Comparison of ENCODE assay signal across 13 mouse cellular contexts in the genomic region with DNA sequence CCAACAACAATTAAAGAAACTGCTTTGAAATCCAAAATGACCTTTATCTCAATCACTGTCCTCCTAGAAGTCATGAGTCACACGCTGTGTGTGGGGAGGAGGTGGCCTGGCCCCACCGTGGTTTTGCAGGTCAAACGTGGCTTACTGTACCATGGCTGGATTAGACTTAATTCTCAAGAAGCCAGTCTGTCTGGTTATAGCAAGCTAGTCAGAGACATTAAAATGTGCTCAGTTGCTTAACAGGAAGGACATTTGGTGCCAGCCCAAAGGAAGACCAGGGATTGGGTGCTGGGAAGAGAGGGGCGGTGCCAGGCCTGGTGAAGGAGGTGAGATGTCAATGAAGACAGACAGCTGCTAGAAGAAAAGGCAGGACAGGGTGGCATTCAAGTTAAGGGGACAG.
DNase-seq lines count a peak whose midpoint lies in the region; ATAC-seq and TF ChIP-seq lines count a peak whose summit lies in the region.
"Had no signal": no experiment of that assay in that cellular context is flagged by ENCODE, and none has a peak within 500 bp of the region (broad histone marks: within the 10 kb centered on the region; RNA-seq: fewer than 3 reads in every experiment).

No protein-coding gene starts in this region.

- CTCF ChIA-PET in Patski (lab: Charles Lee), result interaction anchor here (0.8 to 1.3 kb wide), 4 partner anchors 29 to 128 kb away, joined by 3 to 5 read pairs (median 4); no protein-coding TSS in a partner anchor

- no peak overlapping the region for H3K4me3 ChIP-seq in kidney, embryonic 14.5 days (ENCODE audit: low read length)
- H3K4me3 ChIP-seq in liver, embryonic 11.5 days (ENCODE audit: low read depth, low read length), result no peak overlapping the region
- H3K4me3 ChIP-seq in limb, embryonic 10.5 days, result no peak overlapping the region
- H3K4me3 ChIP-seq: layer of hippocampus, adult 2 months; liver, embryonic 13.5 days had no signal

- POLR2A ChIA-PET in Patski (lab: Charles Lee), result no interaction called here

- no peaks in the 10 kb centered on the region for H3K27me3 ChIP-seq in Patski
- H3K27me3 ChIP-seq in kidney, embryonic 14.5 days (ENCODE audit: control insufficient read depth, insufficient read depth, low read length), result no peaks in the 10 kb centered on the region
- no peaks in the 10 kb centered on the region for H3K27me3 ChIP-seq in liver, embryonic 11.5 days (replicated peaks; ENCODE audit: control insufficient read depth, insufficient read depth, low read length)
- 0 out of 2 replicates have a peak, but pooled peaks cover 4% of the 10 kb centered on the region for H3K27me3 ChIP-seq in limb, embryonic 10.5 days (ENCODE audit: low read depth, poor library complexity, severe bottlenecking)
- H3K27me3 ChIP-seq: liver, embryonic 13.5 days had no signal

- in situ Hi-C loops in Patski (cut with MboI; ENCODE audit: low pct_unique_long_range_greater_than_20kb), result loop anchor here (5.0 to 25.0 kb wide), 2 partner anchors 273 to 793 kb away; no protein-coding TSS in a partner anchor

- no peak overlapping the region for H3K4me2 ChIP-seq in kidney, embryonic 14.5 days (replicated peaks; ENCODE audit: low read depth, low read length)
- H3K4me2 ChIP-seq in liver, embryonic 11.5 days, result no peak overlapping the region
- H3K4me2 ChIP-seq: liver, embryonic 13.5 days had no signal

- 42% methylated on average over 4 of the region's 4 CpGs for WGBS in kidney, embryonic 14.5 days
- 62% methylated on average over 4 of the region's 4 CpGs for WGBS in liver, embryonic 11.5 days
- 74% methylated on average over 4 of the region's 4 CpGs for WGBS in limb, embryonic 10.5 days

- no peak overlapping the region for H3K27ac ChIP-seq in kidney, embryonic 14.5 days (ENCODE audit: low read depth, low read length)
- H3K27ac ChIP-seq in liver, embryonic 11.5 days (ENCODE audit: low read depth, low read length), result no peak overlapping the region
- no peak overlapping the region for H3K27ac ChIP-seq in limb, embryonic 10.5 days
- H3K27ac ChIP-seq: layer of hippocampus, adult 2 months; liver, embryonic 13.5 days had no signal

- H3K36me3 ChIP-seq in kidney, embryonic 14.5 days (ENCODE audit: control insufficient read depth, insufficient read depth, low read length), result no peaks in the 10 kb centered on the region
- no peaks in the 10 kb centered on the region for H3K36me3 ChIP-seq in liver, embryonic 11.5 days (ENCODE audit: control insufficient read depth, insufficient read depth, low read length)
- H3K36me3 ChIP-seq in limb, embryonic 10.5 days, result no peaks in the 10 kb centered on the region
- H3K36me3 ChIP-seq: liver, embryonic 13.5 days had no signal

- no peaks in the 10 kb centered on the region for H3K9me3 ChIP-seq in kidney, embryonic 14.5 days (ENCODE audit: control insufficient read depth, low read length)
- H3K9me3 ChIP-seq in liver, embryonic 11.5 days (ENCODE audit: control insufficient read depth, low read length), result no peaks in the 10 kb centered on the region
- no peaks in the 10 kb centered on the region for H3K9me3 ChIP-seq in limb, embryonic 10.5 days (replicated peaks)
- H3K9me3 ChIP-seq: liver, embryonic 13.5 days had no signal

- no peaks in the 10 kb centered on the region for H3K4me1 ChIP-seq in kidney, embryonic 14.5 days (ENCODE audit: control insufficient read depth, insufficient read depth, low read length)
- no peaks in the 10 kb centered on the region for H3K4me1 ChIP-seq in liver, embryonic 11.5 days (replicated peaks; ENCODE audit: control insufficient read depth, insufficient read depth, low read length)
- H3K4me1 ChIP-seq in limb, embryonic 10.5 days, result peaks cover 29% of the 10 kb centered on the region
- H3K4me1 ChIP-seq: liver, embryonic 13.5 days had no signal

- TF ChIP-seq CTCF in Patski (IDR thresholded peaks at IDR 0.05), result no peak

- DNase-seq in Patski (ENCODE audit: low read depth, low spot score), result peak; percentile 93
- DNase-seq in adrenal gland, postnatal 14 days, result peak; percentile 62
- peak; percentile 11 to 48 for DNase-seq in lung, postnatal 4 days
- DNase-seq in gastrocnemius, postnatal 10 days, result no peak
- DNase-seq in liver, embryonic 11.5 days (ENCODE audit: low spot score), result no peak
- DNase-seq in embryo, embryonic 10 days (ENCODE audit: low spot score), result no peak
- no peak for DNase-seq in limb, embryonic 10.5 days (ENCODE audit: low spot score)
- DNase-seq: cerebellum, postnatal 14 days; liver, embryonic 13.5 days; right cerebral cortex, postnatal 4 days had no signal

- ATAC-seq in Patski, result peak; percentile 58
- ATAC-seq in kidney, embryonic 14.5 days (ENCODE audit: low FRiP score, low TSS enrichment), result peak; percentile 62; the same call in 1 of the 2 replicates
- ATAC-seq in liver, embryonic 11.5 days (replicated peaks; ENCODE audit: low FRiP score), result no peak
- ATAC-seq: hindbrain, embryonic 16.5 days had no signal

- no peak overlapping the region for H3K9ac ChIP-seq in kidney, embryonic 14.5 days (ENCODE audit: low read depth, low read length)
- no peak overlapping the region for H3K9ac ChIP-seq in liver, embryonic 11.5 days (ENCODE audit: low read depth, low read length)
- H3K9ac ChIP-seq: liver, embryonic 13.5 days had no signal

Comparison
In these comparisons a context has a peak if more than half of its experiments do, and no peak if none do; other contexts are left out.
1. DNase-seq: peak in Patski (single experiment), adrenal gland, postnatal 14 days (single experiment) and lung, postnatal 4 days (2 of 2); none in gastrocnemius, postnatal 10 days (single experiment), liver, embryonic 11.5 days (single experiment), embryo, embryonic 10 days (single experiment) and limb, embryonic 10.5 days (single experiment).